Mouse (Mus musculus) spleen, postnatal 4 days (tissue): ENCODE measurements around the gene Snupn.

Experiments used
- DNase-seq, 2 experiments: peaks; one replicate each; pipeline ENCODE4 v3.0.0; 2022; ENCODE audit warnings: low spot score in 2 of 2

The Snupn gene

GRCm38 (mm10) chr9:57003011-57003410 lies 52.3 kb downstream of the Snupn start:
- DNase-seq: no peak

- no peak for DNase-seq
Measured at GRCm38 (mm10) chr9:57012393-57012792, 61.7 kb downstream of the Snupn start.

- no peak for DNase-seq
Measured at GRCm38 (mm10) chr9:57012895-57013294, 62.2 kb downstream of the Snupn start.

- no peak for DNase-seq
Measured at GRCm38 (mm10) chr9:57013756-57014155, 63.1 kb downstream of the Snupn start.

GRCm38 (mm10) chr9:57014766-57015165 lies 64.1 kb downstream of the Snupn start:
- no peak for DNase-seq

- no peak for DNase-seq
Measured at GRCm38 (mm10) chr9:57017631-57018030, 67.0 kb downstream of the Snupn start.

GRCm38 (mm10) chr9:57031756-57032155 lies 81.1 kb downstream of the Snupn start:
- no peak for DNase-seq
